Mouse (Mus musculus): ENCODE results near the gene Tiam1. TPM values are rescaled to one million over a fixed set of nuclear protein-coding genes. Genes with fewer than 3 reads are reported as not detected.

The Tiam1 gene
- total RNA-seq, 2 experiments from 2014 or later, result 68.4 to 75.3 TPM

GRCm38 (mm10) chr16:89851333-89851732 is 292.2 kb downstream of the Tiam1 start:
- no peak for DNase-seq (ENCODE audit: low spot score in 2 of 2)

GRCm38 (mm10) chr16:89848651-89849597 is 294.6 kb downstream of the Tiam1 start:
- DNase-seq (ENCODE audit: low spot score in 2 of 2), result no peak

- no peak for DNase-seq (ENCODE audit: low spot score in 2 of 2)
Measured at GRCm38 (mm10) chr16:89848179-89848578, 295.4 kb downstream of the Tiam1 start.

- no peak for DNase-seq (ENCODE audit: low spot score in 2 of 2)
Measured at GRCm38 (mm10) chr16:89845461-89845860, 298.1 kb downstream of the Tiam1 start.

- peak; percentile 48 to 68 for DNase-seq (ENCODE audit: low spot score in 2 of 2)
Measured at GRCm38 (mm10) chr16:89844580-89844979, 299.0 kb downstream of the Tiam1 start.

GRCm38 (mm10) chr16:89841894-89842293 is 301.7 kb downstream of the Tiam1 start:
- no peak for DNase-seq (ENCODE audit: low spot score in 2 of 2)

GRCm38 (mm10) chr16:89840361-89840760 is 303.2 kb downstream of the Tiam1 start:
- no peak for DNase-seq (ENCODE audit: low spot score in 2 of 2)

GRCm38 (mm10) chr16:89839829-89840228 is 303.7 kb downstream of the Tiam1 start:
- DNase-seq (ENCODE audit: low spot score in 2 of 2), result no peak

- DNase-seq (ENCODE audit: low spot score in 2 of 2), result no peak
Measured at GRCm38 (mm10) chr16:89837096-89837495, 306.5 kb downstream of the Tiam1 start.

- no peak for DNase-seq (ENCODE audit: low spot score in 2 of 2)
Measured at GRCm38 (mm10) chr16:89835551-89835950, 308.0 kb downstream of the Tiam1 start.

- DNase-seq (ENCODE audit: low spot score in 2 of 2), result no peak
Measured at GRCm38 (mm10) chr16:89833011-89833410, 310.6 kb downstream of the Tiam1 start.

GRCm38 (mm10) chr16:89831172-89831571 is 312.4 kb downstream of the Tiam1 start:
- peak; percentile 54 to 62 for DNase-seq (ENCODE audit: low spot score in 2 of 2)

- no peak for DNase-seq (ENCODE audit: low spot score in 2 of 2)
Measured at GRCm38 (mm10) chr16:89830221-89830648, 313.3 kb downstream of the Tiam1 start.

GRCm38 (mm10) chr16:89827496-89828125 is 316.0 kb downstream of the Tiam1 start:
- DNase-seq (ENCODE audit: low spot score in 2 of 2), result peak in 1 of 2 experiments; percentile 41

GRCm38 (mm10) chr16:89825875-89826274 is 317.7 kb downstream of the Tiam1 start:
- DNase-seq (ENCODE audit: low spot score in 2 of 2), result no peak

- no peak for DNase-seq (ENCODE audit: low spot score in 2 of 2)
Measured at GRCm38 (mm10) chr16:89822882-89823281, 320.7 kb downstream of the Tiam1 start.

- DNase-seq (ENCODE audit: low spot score in 2 of 2), result no peak
Measured at GRCm38 (mm10) chr16:89818661-89819060, 324.9 kb downstream of the Tiam1 start.

GRCm38 (mm10) chr16:89817861-89818630 is 325.5 kb downstream of the Tiam1 start:
- DNase-seq (ENCODE audit: low spot score in 2 of 2), result no peak

- no peak for DNase-seq (ENCODE audit: low spot score in 2 of 2)
Measured at GRCm38 (mm10) chr16:89817301-89817700, 326.3 kb downstream of the Tiam1 start.

- no peak for DNase-seq (ENCODE audit: low spot score in 2 of 2)
Measured at GRCm38 (mm10) chr16:89816506-89817172, 326.9 kb downstream of the Tiam1 start.

- no peak for DNase-seq (ENCODE audit: low spot score in 2 of 2)
Measured at GRCm38 (mm10) chr16:89813536-89813935, 330.0 kb downstream of the Tiam1 start.

All from layer of hippocampus, postnatal 10 days (tissue).